Mouse (Mus musculus) forebrain, embryonic 15.5 days (tissue): Measurements from ENCODE around the gene Phldb1. TPM values are rescaled to one million over a fixed set of nuclear protein-coding genes. Genes with fewer than 3 reads are reported as not detected.

Experiments
- ATAC-seq: fragments of 200-750 bp; cut with Nextera tagmentation; replicated peaks from 2 replicates; pipeline ENCODE4 v1.8.0; 2017; ENCODE audit warnings: mild to moderate bottlenecking, moderate TSS enrichment, moderate library complexity
- H3K27ac ChIP-seq: fragments of 300-500 bp; sonication (generic); replicated peaks from 2 replicates; pipeline ENCODE4 v1.5.1; 2015; ENCODE audit warnings: mild to moderate bottlenecking, inconsistent platforms
- H3K27me3 ChIP-seq: fragments of 300-500 bp; sonication (generic); 2 replicates; pipeline ENCODE4 v1.6.1; 2015; ENCODE audit warnings: inconsistent platforms
- H3K36me3 ChIP-seq: fragments of 300-500 bp; sonication (generic); 2 replicates; pipeline ENCODE4 v1.6.1; 2015; ENCODE audit warnings: mild to moderate bottlenecking, inconsistent platforms
- H3K4me1 ChIP-seq: fragments of 300-500 bp; sonication (generic); 2 replicates; pipeline ENCODE4 v1.6.1; 2015; ENCODE audit warnings: inconsistent platforms
- H3K4me2 ChIP-seq: fragments of 300-500 bp; sonication (generic); replicated peaks from 2 replicates; pipeline ENCODE4 v1.6.1; 2015; ENCODE audit warnings: mild to moderate bottlenecking, inconsistent platforms
- H3K4me3 ChIP-seq: fragments of 300-500 bp; sonication (generic); 2 replicates; pipeline ENCODE4 v1.5.1; 2015; ENCODE audit warnings: mild to moderate bottlenecking, inconsistent platforms
- H3K9ac ChIP-seq: fragments of 300-500 bp; sonication (generic); replicated peaks from 2 replicates; pipeline ENCODE4 v1.6.1; 2015; ENCODE audit warnings: mild to moderate bottlenecking, inconsistent platforms
- H3K9me3 ChIP-seq: fragments of 300-500 bp; sonication (generic); 2 replicates; pipeline ENCODE4 v1.6.1; 2016; ENCODE audit warnings: inconsistent platforms
- WGBS: fragments of 180-500 bp; shearing (Covaris S2); methylation state at CpG from one replicate; pipeline ENCODE4 v1.1.7; 2015; ENCODE audit warnings: mixed read lengths; 5-methylcytosine and 5-hydroxymethylcytosine counted together
- polyA plus RNA-seq: library from polyadenylated mRNA; unstranded; fragments of >200 nt; fragmentation: Nextera tagmentation; extraction: Ambion mirVana; gene quantifications from 2 replicates; pipeline ENCODE4 v1.2.1, GENCODE M21; 2015

The Phldb1 gene
- polyA plus RNA-seq, 1 experiment from 2014 or later: 46.4 TPM

DNA sequence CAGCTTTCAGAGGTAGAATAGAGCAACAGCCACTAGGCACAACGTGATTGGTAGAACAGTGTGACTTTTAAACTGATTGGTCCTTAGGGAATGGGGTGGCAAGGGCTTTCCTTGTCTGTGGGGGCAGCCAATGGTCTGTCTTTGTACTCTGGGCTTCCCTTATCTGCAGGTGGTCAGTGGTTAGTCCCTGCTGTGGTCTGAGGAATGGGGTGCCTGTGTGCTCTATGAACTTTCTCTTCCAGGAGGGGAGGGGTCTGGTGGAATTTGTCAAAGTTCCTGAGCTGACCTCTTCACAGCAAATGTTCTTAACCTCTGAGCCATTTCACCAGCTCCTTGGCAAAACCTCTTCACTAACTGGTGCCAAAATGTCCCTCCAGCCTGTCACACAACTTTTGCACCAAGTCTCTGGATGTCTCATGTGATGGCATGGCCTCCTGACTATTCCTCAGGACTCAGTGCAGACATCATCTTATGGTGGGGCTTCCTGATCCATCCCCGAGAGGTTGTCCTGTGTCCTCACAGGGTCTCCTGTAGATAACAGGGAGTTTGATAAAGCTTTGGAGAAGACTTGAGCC lies 62.6 kb downstream of the Phldb1 start:
- Histone ChIP-seq H3K27ac (no peak overlapping the region), H3K9ac (no peak overlapping the region), H3K36me3 (no peaks in the 10 kb centered on the region), H3K27me3 (no peaks in the 10 kb centered on the region), H3K4me1 (no peaks in the 10 kb centered on the region), H3K4me2 (no peak overlapping the region), H3K4me3 (no peak overlapping the region), H3K9me3 (no peaks in the 10 kb centered on the region)
- ATAC-seq: no peak
- WGBS: 67% methylated on average over 2 of the region's 2 CpGs

DNA sequence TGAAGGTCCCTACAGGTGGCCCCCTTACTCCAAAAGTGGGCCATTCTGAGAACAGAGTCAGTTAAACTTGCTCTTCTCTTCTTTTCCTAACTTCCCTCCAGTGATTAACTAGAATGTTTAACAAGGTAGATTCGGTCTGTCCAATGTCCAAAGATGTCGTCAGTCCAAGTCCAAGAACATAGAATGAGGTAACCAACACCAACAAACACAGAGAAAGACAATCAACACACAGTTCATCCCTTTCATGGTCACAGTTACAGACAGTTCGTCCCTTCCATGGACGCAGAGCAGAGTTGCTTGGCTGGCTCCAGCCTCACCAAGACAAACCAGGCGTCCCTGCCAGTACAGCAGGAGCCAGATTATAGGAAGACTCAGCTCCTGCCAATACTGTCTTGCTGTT lies 63.6 kb downstream of the Phldb1 start:
- no peaks in the 10 kb centered on the region for H3K9me3 ChIP-seq

DNA sequence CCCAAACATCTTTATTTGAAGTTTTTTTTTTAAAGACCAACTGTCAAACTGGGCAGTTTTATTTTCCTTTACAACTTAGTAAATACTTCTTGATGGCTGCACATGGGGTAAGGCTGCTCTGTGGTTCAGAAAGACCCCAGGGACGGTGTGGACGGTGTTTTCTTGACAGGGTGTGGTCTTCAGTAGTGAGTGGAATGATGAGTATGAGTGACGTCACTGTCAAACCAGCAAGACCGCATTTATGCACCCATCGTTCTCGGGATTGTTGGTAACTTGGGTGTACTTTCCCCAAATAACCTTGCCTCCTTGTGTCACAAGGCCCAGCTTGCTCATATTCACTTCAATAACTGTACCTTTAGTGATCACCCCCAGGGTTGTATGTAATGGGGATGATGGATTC lies 71.3 kb downstream of the Phldb1 start:
- Histone ChIP-seq H3K27ac (no peak overlapping the region), H3K4me2 (no peak overlapping the region), H3K9ac (no peak overlapping the region), H3K4me3 (no peak overlapping the region), H3K4me1 (no peaks in the 10 kb centered on the region), H3K9me3 (no peaks in the 10 kb centered on the region), H3K36me3 (no peaks in the 10 kb centered on the region), H3K27me3 (no peaks in the 10 kb centered on the region)
- WGBS: 92% methylated on average over 6 of the region's 6 CpGs
- ATAC-seq: no peak

More for the DNA sequence above, 63.6 kb downstream of the Phldb1 start:
- no peak overlapping the region for H3K9ac ChIP-seq
- no peaks in the 10 kb centered on the region for H3K27me3 ChIP-seq
- no peaks in the 10 kb centered on the region for H3K36me3 ChIP-seq
- ATAC-seq: no peak
- H3K4me3 ChIP-seq: no peak overlapping the region
- 89% methylated on average over 5 of the region's 5 CpGs for WGBS
- no peak overlapping the region for H3K27ac ChIP-seq
- no peak overlapping the region for H3K4me2 ChIP-seq
- no peaks in the 10 kb centered on the region for H3K4me1 ChIP-seq

DNA sequence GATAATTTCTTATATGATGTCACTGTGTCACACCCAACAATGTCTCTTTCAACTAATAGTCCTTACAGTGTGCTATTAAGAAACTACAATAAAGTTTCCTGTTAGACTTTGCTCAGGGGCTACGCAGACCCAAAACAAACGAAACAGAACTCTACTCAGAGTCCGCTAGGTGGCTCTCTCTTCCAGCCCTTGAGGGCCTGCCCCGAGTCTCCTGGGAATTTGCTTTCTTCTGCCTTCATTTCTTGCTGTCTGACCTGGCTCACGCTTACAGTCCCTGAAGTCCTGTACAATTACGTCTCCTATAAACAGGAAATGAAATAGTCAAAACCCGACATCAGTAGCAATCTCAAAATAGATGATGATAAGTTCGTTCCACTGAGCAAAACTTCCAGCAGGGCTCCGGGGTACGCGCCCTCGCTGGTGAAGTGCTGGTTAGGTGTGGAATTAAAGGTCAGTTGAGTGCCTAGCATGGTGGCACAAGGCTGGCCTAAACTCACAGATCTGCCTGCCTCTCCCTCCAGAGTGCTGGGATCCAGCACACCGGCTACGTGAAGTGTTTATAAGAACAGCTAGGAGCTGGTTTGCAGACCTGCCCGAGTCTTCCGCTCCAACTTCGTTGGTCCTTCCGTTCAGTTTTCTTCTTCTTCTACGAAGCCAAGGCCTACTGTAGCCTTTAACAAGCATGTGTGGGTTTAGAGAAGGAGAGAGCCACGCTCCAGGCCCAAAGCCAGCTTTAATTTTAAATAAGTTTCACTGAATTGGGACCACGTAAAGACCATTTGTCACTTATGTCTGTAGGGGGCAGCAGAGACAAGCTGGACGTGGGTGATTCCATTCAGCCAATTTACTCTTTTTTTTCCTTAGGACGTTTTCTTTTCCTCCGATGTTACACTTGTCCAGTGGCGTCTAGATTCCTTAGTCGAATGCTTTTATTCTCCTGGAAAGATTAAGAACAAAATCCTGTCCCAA lies 79.6 kb downstream of the Phldb1 start:
- Histone ChIP-seq H3K4me2 (peak overlapping the region; percentile 35), H3K27ac (no peak overlapping the region), H3K9me3 (no peaks in the 10 kb centered on the region), H3K27me3 (no peaks in the 10 kb centered on the region), H3K36me3 (no peaks in the 10 kb centered on the region), H3K9ac (no peak overlapping the region), H3K4me1 (peaks cover 7% of the 10 kb centered on the region), H3K4me3 (peak overlapping the region; percentile 0; the same call in 1 of the 2 replicates)
- no peak for ATAC-seq
- WGBS: 29% methylated on average over 26 of the region's 26 CpGs

DNA sequence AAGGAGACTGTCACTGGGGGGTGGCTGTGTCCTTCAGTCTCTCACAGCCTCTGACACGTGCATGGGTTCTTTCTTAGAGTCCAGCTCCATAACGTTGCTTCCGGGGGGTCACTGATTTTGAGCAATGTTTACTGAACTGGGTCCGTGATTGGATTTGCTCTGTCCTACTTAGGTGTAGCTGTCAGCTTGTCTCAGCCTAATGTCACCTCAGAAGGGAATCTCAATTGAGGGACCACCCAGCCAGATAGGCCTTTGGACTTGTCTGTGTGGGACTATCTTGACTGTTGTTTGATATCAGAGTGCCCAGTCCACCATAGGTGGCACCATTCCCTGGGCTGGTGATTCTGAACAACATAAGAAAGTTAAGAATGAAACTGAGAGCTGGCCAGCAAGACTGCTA lies 81.1 kb downstream of the Phldb1 start:
- 71% methylated on average over 4 of the region's 4 CpGs for WGBS
- Histone ChIP-seq H3K9ac (no peak overlapping the region), H3K4me3 (no peak overlapping the region), H3K4me2 (no peak overlapping the region), H3K9me3 (no peaks in the 10 kb centered on the region), H3K27ac (no peak overlapping the region), H3K27me3 (no peaks in the 10 kb centered on the region), H3K36me3 (no peaks in the 10 kb centered on the region), H3K4me1 (peaks cover 7% of the 10 kb centered on the region)
- no peak for ATAC-seq

DNA sequence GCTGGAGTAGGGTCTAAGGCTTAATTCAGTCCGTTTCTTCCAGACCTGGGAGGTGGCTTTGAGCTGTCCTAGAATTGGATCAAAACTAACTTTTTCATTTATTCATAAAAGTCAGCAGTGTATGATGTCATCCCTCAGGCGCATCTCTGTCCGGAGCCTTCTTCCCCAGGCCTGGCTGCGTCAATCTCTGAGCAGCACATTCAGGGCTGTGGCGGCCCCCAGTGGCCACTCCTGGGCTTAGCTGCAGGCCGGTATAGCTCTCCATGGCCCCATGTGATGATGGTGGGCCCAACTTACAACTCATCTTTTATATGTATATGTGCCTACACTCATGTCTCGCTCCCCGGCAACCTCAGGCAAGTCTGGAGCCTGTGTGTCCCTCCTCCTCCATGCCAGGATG lies 83.0 kb downstream of the Phldb1 start:
- Histone ChIP-seq H3K4me3 (no peak overlapping the region), H3K4me2 (no peak overlapping the region), H3K27me3 (no peaks in the 10 kb centered on the region), H3K36me3 (no peaks in the 10 kb centered on the region), H3K9ac (no peak overlapping the region), H3K9me3 (no peaks in the 10 kb centered on the region), H3K27ac (no peak overlapping the region), H3K4me1 (peaks cover 7% of the 10 kb centered on the region)
- ATAC-seq: peak; percentile 78
- 10% methylated on average over 8 of the region's 8 CpGs for WGBS

DNA sequence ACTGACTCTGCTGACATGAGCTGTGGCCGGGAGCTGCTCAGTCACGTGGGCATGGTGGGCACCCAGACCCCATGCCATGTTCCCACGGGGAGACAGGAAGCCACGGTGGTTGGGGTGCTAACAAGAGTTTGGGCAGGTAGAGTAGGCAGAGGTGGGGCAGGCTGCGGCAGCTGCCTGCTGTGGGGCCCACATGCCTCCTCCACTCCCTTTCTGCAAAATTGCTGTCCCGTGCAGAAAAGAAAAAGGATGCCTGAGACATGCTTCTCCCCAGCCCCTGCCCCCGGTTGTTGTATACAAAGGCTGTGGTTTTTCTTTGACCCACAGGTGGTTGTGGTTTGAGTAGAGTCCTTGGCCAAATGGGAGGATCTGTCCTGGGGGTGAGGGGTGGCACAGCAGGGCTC lies 86.1 kb downstream of the Phldb1 start:
- H3K4me1 ChIP-seq: no peaks in the 10 kb centered on the region
- no peak overlapping the region for H3K4me2 ChIP-seq
- H3K9ac ChIP-seq: no peak overlapping the region
- ATAC-seq: no peak
- H3K27ac ChIP-seq: no peak overlapping the region
- 79% methylated on average over 7 of the region's 7 CpGs for WGBS
- no peaks in the 10 kb centered on the region for H3K9me3 ChIP-seq
- no peaks in the 10 kb centered on the region for H3K27me3 ChIP-seq
- no peaks in the 10 kb centered on the region for H3K36me3 ChIP-seq
- H3K4me3 ChIP-seq: no peak overlapping the region

DNA sequence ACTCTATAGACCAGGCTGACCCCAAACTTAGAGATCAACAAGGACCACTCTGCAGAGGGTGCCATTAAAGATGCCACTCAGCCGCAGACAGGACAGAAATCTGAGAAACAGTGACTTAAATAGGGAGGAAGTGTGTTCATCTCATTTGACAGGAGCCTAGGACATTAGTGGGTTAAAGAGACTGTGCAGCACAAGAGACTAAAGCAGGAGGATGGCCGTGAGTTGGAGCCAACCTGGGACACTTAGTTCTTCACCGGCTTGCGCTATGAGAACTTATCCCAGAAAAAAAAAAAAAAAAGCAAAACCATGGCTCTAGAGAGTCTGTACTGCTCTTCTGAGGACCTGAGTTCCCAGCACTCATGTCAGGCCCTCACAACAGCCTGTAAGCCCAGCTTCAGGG lies 87.3 kb downstream of the Phldb1 start:
- Histone ChIP-seq H3K36me3 (no peaks in the 10 kb centered on the region), H3K27ac (no peak overlapping the region), H3K9me3 (no peaks in the 10 kb centered on the region), H3K4me3 (no peak overlapping the region), H3K9ac (no peak overlapping the region), H3K27me3 (no peaks in the 10 kb centered on the region), H3K4me2 (no peak overlapping the region), H3K4me1 (no peaks in the 10 kb centered on the region)
- 77% methylated on average over 4 of the region's 4 CpGs for WGBS
- ATAC-seq: no peak

DNA sequence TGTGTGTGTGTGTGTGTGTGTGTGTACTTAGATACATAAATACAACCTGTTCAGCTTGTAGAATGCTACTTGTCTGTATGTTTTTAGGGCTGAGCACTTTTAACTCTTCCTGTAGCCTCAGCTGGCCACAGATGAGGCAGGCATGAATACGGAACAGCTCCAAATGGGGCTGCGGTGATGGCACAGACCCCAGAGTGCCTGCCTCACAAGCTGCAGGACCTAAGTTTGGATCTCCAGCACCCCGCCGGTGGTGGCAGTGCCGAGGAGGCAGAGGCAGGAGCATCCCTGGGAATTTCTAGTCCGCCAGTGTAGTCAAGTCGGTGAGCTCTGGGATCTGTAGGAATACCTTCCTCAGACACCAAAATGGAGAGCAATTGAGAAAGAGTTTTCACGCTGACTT lies 88.0 kb downstream of the Phldb1 start:
- 94% methylated on average over 8 of the region's 8 CpGs for WGBS
- Histone ChIP-seq H3K4me2 (no peak overlapping the region), H3K9me3 (no peaks in the 10 kb centered on the region), H3K9ac (no peak overlapping the region), H3K4me1 (no peaks in the 10 kb centered on the region), H3K36me3 (no peaks in the 10 kb centered on the region), H3K27ac (no peak overlapping the region), H3K4me3 (no peak overlapping the region), H3K27me3 (no peaks in the 10 kb centered on the region)
- no peak for ATAC-seq

DNA sequence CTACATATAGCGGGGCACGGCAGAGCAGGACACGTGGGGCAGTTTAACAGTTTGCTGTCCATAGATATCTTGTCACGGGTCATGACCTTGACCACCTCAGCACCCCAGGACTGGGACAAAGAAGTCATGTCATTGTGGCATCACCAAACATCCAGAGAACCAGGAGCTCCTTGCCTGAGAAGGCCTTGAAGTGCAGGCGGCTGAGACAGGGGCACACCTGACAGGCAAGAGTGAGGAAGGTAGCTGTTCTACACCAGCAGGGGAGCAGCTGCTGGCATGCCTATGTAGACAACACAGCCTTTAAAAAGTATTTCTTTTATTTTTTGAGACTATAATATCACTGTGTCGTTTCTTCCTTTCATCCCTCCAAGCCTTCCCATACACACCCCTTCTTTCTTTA lies 88.6 kb downstream of the Phldb1 start:
- Histone ChIP-seq H3K36me3 (no peaks in the 10 kb centered on the region; the same call in 1 of the 2 replicates), H3K27me3 (no peaks in the 10 kb centered on the region), H3K4me2 (no peak overlapping the region), H3K27ac (no peak overlapping the region), H3K9me3 (no peaks in the 10 kb centered on the region), H3K4me1 (no peaks in the 10 kb centered on the region), H3K9ac (no peak overlapping the region), H3K4me3 (no peak overlapping the region)
- no peak for ATAC-seq
- 86% methylated on average over 6 of the region's 6 CpGs for WGBS

DNA sequence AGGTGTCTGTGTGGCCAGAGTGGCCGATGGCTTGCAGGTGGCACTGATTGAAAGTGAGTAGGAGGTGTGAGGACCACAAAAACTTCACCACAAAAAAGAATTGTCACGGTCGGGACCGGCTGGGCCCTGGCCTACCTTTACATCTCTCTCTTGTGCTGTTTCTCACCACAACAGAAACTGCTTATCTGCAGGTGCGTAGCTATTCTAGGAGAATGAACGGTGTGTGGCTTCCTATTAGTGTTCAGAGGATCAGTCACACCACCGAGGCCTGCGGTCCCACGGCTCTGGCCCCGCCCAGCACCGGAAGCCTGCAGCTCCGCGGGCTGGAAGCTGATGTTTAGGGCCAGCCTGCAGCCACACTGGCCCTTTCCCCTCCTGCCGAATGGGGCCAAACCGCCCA lies 89.1 kb downstream of the Phldb1 start:
- H3K36me3 ChIP-seq: peaks cover under 1% of the 10 kb centered on the region
- WGBS: 70% methylated on average over 15 of the region's 15 CpGs

DNA sequence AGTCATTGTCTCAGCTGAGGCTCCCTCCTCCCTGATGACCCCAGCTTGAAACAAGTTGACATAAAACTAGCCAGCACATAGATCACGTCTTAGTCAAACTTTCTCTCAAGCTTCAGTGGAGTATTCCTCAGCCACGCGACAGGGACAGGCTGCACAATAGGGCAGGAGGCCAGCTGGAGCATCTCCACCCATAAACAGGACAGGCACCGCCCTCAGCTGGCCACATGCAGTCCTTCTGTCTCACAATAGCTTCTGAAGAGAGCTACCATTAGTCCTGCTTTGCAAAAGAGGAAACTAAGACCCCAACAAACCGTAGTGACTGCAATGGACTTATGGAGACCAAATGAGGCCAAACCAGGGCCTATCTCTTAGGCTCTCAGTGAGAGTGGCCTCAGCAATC lies 89.5 kb downstream of the Phldb1 start:
- Histone ChIP-seq H3K4me3 (no peak overlapping the region), H3K36me3 (peaks cover 5% of the 10 kb centered on the region), H3K4me2 (no peak overlapping the region), H3K4me1 (no peaks in the 10 kb centered on the region), H3K27ac (no peak overlapping the region), H3K9me3 (no peaks in the 10 kb centered on the region), H3K27me3 (no peaks in the 10 kb centered on the region), H3K9ac (no peak overlapping the region)
- WGBS: 69% methylated on average over 5 of the region's 5 CpGs
- ATAC-seq: no peak

More for the DNA sequence above, 89.1 kb downstream of the Phldb1 start:
- Histone ChIP-seq H3K4me1 (no peaks in the 10 kb centered on the region), H3K9ac (no peak overlapping the region), H3K4me3 (no peak overlapping the region), H3K4me2 (no peak overlapping the region), H3K9me3 (no peaks in the 10 kb centered on the region), H3K27me3 (no peaks in the 10 kb centered on the region), H3K27ac (no peak overlapping the region)
- no peak for ATAC-seq
